Mouse (Mus musculus) megakaryocyte, embryonic 14.5 days (primary cell): ENCODE data around the gene Palm. TPM values are rescaled to one million over a fixed set of nuclear protein-coding genes. Genes with fewer than 3 reads are reported as not detected.

ENCODE experiments used
- H3K27me3 ChIP-seq: replicated peaks from 2 replicates; pipeline ENCODE3; 2012; ENCODE audit warnings: inconsistent platforms
- H3K36me3 ChIP-seq: replicated peaks from 2 replicates; pipeline ENCODE3; 2012; ENCODE audit warnings: low read length, inconsistent platforms, mixed read lengths
- H3K4me1 ChIP-seq: 2 replicates; pipeline ENCODE4 v1.6.1; 2012; ENCODE audit warnings: inconsistent platforms
- H3K4me3 ChIP-seq: replicated peaks from 2 replicates; pipeline ENCODE3; 2012; ENCODE audit warnings: moderate library complexity, mild to moderate bottlenecking, inconsistent platforms
- H3K9me3 ChIP-seq: 2 replicates; pipeline ENCODE4 v1.6.1; 2012; ENCODE audit warnings: inconsistent platforms
- FLI1 ChIP-seq: IDR thresholded peaks from 2 replicates; pipeline ENCODE4 v1.6.1; 2012; ENCODE audit warnings: low read length, inconsistent platforms, mixed read lengths
- GATA1 ChIP-seq: IDR thresholded peaks from 3 replicates; pipeline ENCODE4 v1.6.1; 2012; ENCODE audit warnings: mixed read lengths, low read length, inconsistent platforms, borderline replicate concordance
- polyA plus RNA-seq: library from polyadenylated mRNA; stranded (reverse); fragments of >175 nt; gene quantifications from 2 replicates; pipeline ENCODE4 v1.2.3, GENCODE M21; 2012; ENCODE audit warnings: low replicate concordance; ENCODE audit not compliant: insufficient read depth

The Palm gene
- polyA plus RNA-seq, 1 experiment: 39.0 TPM

DNA sequence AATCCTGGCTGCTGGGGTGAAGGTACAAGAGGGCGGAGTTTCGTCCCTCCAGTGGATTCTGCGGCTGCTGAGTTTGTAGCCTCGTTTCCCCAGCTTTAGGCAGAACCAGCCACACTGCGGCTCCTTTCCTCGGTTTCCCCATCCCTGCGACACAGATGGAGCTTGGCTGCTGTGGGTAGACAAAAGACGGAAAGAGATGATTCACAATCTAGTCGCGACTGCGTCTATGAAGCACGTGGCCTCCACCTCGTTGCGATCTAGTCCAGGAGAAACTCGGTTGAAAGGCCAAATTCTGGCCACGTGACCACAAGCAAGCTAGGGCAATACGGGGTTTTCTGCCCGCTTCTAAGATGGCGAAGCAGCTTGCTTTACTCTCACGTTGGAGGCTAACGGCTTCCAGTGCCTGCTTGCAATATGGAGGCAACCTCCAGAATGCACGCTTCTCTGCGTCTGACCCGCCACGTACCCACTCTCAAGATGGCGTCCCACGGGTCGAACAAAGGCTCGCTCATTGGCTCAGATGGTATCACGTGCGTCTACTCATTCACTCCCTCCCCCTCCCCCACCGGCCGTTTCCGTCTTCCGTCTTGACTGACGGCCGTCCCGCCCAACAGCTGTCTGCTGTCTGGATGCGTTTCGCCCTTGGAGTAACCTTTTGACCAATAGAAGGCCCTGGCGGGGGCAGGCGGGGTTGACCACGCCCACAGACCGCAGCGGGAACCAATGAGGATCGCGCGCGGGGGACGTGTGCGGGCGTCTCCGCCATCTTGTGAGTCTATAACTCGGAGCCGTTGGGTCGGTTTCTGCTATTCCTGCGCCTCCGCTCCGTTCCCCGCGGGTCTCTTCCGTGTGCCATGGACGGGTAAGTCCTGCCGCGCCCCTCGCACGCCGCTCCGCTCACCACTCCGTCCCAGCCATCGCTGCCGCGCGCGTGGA lies 60.8 kb downstream of the Palm start, which contains the start of gene Ptbp1:
TSS of gene Ptbp1 (plus strand) at position 568 of the 936 bp plus-strand sequence.
- Histone ChIP-seq H3K4me1 (peaks cover 72% of the 10 kb centered on the region), H3K36me3 (peaks cover 34% of the 10 kb centered on the region), H3K9me3 (no peaks in the 10 kb centered on the region), H3K4me3 (peak within 1 kb of the TSS; percentile 98), H3K27me3 (no peaks in the 10 kb centered on the region)
- TF ChIP-seq FLI1: no peak
- TF ChIP-seq GATA1: no peak

DNA sequence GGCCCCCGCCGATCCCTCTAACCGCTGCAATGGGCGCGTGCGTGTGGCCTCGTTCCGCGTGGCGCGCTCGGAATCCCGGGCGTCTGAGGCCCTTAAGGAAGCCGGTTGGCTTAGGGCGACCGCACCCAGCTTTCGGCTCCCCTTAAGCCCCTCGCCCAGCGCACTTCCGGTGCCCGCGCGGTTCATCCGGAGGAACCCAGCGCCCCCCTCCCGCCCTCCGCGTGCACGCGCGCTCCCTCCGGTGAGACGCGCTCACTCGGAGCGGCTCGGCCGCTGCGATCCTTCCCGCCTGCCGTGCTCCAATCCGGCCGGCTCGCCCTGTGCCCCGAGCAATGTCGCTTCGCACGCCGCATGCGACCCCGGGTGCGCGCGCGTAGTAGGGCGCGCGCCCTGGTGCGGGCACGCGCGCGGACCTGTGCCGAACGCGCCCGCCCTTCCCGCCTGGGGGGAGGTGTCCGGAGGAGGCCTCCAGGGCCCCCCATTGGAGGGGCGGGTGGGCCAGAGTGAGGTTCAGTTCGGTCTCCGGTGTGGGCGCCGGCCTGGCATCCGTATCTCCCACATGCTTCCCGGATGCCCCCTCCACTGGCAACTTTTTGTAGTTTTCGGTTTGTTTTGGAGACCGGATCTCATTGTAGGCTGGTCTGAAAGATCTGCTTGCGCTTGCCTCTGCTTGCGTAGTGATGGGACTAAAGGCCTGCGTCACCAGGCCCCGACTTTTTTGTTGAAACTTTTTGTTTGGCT lies 61.6 kb downstream of the Palm start:
- Histone ChIP-seq H3K9me3 (no peaks in the 10 kb centered on the region), H3K27me3 (no peaks in the 10 kb centered on the region), H3K36me3 (peaks cover 43% of the 10 kb centered on the region), H3K4me1 (peaks cover 72% of the 10 kb centered on the region), H3K4me3 (peak overlapping the region; percentile 98)
- no peak for TF ChIP-seq FLI1
- TF ChIP-seq GATA1: no peak

- Histone ChIP-seq H3K4me1 (peaks cover 72% of the 10 kb centered on the region), H3K4me3 (peak overlapping the region; percentile 98), H3K27me3 (no peaks in the 10 kb centered on the region), H3K9me3 (no peaks in the 10 kb centered on the region), H3K36me3 (peaks cover 50% of the 10 kb centered on the region)
- TF ChIP-seq FLI1 (no peak), GATA1 (no peak)
Measured at GRCm38 (mm10) chr10:79855558-79856184, 62.3 kb downstream of the Palm start.

- Histone ChIP-seq H3K9me3 (no peaks in the 10 kb centered on the region), H3K27me3 (no peaks in the 10 kb centered on the region), H3K4me3 (peak overlapping the region; percentile 98), H3K36me3 (peaks cover 54% of the 10 kb centered on the region), H3K4me1 (peaks cover 72% of the 10 kb centered on the region)
- no peak for TF ChIP-seq GATA1
- no peak for TF ChIP-seq FLI1
Measured at GRCm38 (mm10) chr10:79856280-79856679, 62.9 kb downstream of the Palm start.

DNA sequence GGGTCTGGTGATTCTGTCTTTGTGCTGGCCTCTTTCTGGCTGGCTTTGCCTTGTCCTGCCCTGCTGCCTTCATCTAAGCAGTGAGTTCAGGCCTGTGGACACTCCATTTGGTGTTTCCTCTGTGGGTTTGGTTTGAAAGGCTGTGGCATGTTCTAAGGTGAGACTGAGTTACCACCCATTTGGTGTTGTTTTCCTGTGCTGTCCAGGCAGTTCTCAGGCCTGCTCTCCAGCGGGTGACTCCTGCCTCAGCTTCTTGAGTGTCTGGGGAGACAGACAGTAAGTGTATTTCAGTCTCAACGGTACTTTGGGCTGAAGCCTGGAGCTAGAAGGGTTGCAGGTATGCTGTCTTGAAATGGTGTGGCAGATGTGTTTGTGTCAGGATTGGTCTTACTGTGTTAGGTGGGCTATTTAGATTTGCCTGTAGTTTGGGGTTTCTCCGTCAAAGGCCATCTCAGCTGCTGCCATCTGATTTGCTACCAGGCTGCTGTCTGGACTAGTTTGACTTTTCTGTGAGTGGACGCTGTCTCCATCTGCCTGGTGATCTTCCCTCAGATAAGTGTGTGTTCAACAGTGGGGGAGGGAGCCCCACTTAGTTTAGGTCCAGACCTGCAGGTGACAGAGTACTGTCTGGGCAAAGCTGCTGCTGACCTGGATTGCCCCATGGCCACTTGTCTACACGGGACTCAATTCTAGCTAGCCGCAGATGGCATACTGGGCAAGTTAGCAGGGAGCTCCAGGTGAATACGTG lies 63.5 kb downstream of the Palm start:
- Histone ChIP-seq H3K27me3 (no peaks in the 10 kb centered on the region), H3K4me3 (peak overlapping the region; percentile 98), H3K9me3 (no peaks in the 10 kb centered on the region), H3K4me1 (peaks cover 70% of the 10 kb centered on the region), H3K36me3 (peaks cover 60% of the 10 kb centered on the region)
- TF ChIP-seq GATA1 (no peak), FLI1 (no peak)

GRCm38 (mm10) chr10:79857452-79857811 lies 64.1 kb downstream of the Palm start:
- Histone ChIP-seq H3K4me3 (peak overlapping the region; percentile 98), H3K4me1 (peaks cover 70% of the 10 kb centered on the region), H3K27me3 (no peaks in the 10 kb centered on the region), H3K9me3 (no peaks in the 10 kb centered on the region), H3K36me3 (peaks cover 65% of the 10 kb centered on the region)
- TF ChIP-seq FLI1 (no peak), GATA1 (no peak)

- no peak for TF ChIP-seq FLI1
- no peak for TF ChIP-seq GATA1
- H3K4me3 ChIP-seq: peak overlapping the region; percentile 98
- no peaks in the 10 kb centered on the region for H3K9me3 ChIP-seq
- peaks cover 70% of the 10 kb centered on the region for H3K4me1 ChIP-seq
- no peaks in the 10 kb centered on the region for H3K27me3 ChIP-seq
- H3K36me3 ChIP-seq: peaks cover 70% of the 10 kb centered on the region
Measured at GRCm38 (mm10) chr10:79857894-79858293, 64.5 kb downstream of the Palm start.

DNA sequence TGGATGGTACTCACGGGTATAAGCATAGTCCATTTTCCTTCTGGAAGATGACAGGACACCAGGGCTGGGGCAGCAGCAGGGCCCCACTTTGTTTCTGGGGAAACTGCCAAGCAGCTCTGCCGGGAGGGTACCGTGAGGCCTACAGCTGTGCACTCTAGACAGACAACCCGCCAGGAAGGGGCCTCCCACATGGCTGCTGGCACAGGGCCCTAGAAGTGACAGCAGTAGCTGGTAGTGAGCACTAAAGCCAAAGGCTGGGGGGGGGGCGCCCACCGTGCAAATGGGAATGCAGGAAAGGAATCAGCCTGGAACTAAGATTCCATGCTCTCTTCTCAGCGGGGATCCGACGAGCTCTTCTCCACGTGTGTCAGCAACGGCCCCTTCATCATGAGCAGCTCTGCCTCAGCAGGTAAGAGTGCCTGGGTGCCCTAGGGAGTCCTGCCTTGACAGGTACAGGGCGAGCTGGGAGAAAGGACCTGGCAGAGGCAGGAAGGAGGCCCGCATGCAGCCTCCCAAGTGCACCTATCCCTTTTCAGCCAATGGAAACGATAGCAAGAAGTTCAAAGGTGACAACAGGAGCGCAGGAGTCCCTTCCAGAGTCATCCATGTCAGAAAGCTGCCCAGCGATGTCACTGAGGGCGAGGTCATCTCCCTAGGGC lies 65.2 kb downstream of the Palm start:
- no peaks in the 10 kb centered on the region for H3K9me3 ChIP-seq
- H3K36me3 ChIP-seq: peaks cover 74% of the 10 kb centered on the region
- peak overlapping the region; percentile 98 for H3K4me3 ChIP-seq
- H3K4me1 ChIP-seq: peaks cover 67% of the 10 kb centered on the region
- no peaks in the 10 kb centered on the region for H3K27me3 ChIP-seq
- TF ChIP-seq FLI1: no peak
- TF ChIP-seq GATA1: no peak
